Mouse (Mus musculus) frontal cortex, adult (tissue): ENCODE data around the gene Aimp2.

Source experiments
- ATAC-seq: cut with Nextera tagmentation; 2 replicates; pipeline ENCODE4 v1.9.2; 2017; ENCODE audit warnings: mild to moderate bottlenecking, moderate library complexity, mixed read lengths; ENCODE audit not compliant: low TSS enrichment

Gene Aimp2

GRCm38 (mm10) chr5:143902111-143902510 lies 7.5 kb downstream of the Aimp2 start:
- ATAC-seq, result peak; percentile 22; the same call in 1 of the 2 replicates

GRCm38 (mm10) chr5:143897635-143898330 lies 11.9 kb downstream of the Aimp2 start, which contains the start of gene Ankrd61:
Gene Ankrd61 (minus strand): TSS chr5:143897685.
- no peak for ATAC-seq

GRCm38 (mm10) chr5:143893396-143893795 lies 16.3 kb downstream of the Aimp2 start:
- ATAC-seq, result no peak

DNA sequence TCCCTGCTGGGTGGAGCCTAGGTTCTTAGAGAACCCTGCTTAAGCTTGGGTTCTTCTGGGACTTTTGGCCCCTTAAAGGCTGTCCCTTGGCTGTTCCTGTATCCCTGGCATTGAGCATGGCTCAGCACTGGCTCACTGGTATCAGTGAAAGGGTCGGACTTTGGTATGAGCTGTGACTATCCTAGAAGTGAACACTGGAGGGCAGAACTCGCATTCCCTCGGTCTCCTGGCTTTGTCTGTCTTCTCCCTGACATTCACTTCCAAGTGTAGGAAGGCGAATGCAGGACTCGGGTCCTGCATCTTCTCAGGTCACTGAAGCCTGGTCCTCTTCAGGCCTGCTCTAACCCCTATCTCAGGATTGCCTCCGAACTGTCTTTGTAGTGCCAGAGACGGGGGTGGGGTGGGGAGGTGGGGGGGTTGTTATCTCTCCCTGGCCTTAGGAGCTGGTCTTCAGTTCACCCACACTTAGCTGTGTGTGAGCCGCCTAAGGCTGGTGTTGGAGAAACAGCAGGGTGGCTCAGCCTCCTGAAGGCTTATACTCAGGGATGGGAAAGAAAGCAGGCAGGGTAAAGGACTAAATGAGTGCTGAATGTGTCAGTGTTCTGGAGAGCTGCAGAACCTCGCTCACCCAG lies 17.3 kb downstream of the Aimp2 start:
- ATAC-seq, result peak; percentile 73

GRCm38 (mm10) chr5:143890741-143891140 lies 18.9 kb downstream of the Aimp2 start:
- no peak for ATAC-seq

GRCm38 (mm10) chr5:143885274-143885673 lies 24.4 kb downstream of the Aimp2 start:
- no peak for ATAC-seq

DNA sequence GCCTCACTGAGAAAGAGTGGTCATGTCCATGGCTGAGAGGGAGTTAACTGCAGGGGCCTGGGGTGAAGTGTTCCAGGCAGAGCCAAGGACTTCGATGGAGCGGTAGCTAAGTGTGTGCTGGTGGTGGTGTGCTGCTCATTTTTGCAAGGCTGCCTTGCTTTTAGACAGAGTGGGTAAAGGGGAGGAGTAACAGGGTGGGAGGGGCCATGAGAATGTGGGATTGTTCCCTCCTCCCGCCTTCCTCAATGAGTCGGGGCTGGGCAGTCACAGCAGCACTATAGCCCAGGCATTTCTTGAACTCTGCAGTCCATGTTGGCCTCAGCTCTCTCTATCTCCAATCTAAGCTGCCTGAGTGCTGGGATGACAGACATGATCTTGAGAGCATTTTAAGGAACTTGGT lies 35.1 kb downstream of the Aimp2 start:
- no peak for ATAC-seq

GRCm38 (mm10) chr5:143871547-143872169 lies 38.0 kb downstream of the Aimp2 start:
- ATAC-seq, result no peak
